Mouse (Mus musculus) forebrain, postnatal 0 days (tissue): ENCODE measurements around the gene Mob3b. TPM values are rescaled to one million over a fixed set of nuclear protein-coding genes. Genes with fewer than 3 reads are reported as not detected.

Experiments used
- ATAC-seq: fragments of 200-750 bp; cut with Nextera tagmentation; 2 replicates; pipeline ENCODE4 v1.8.0; 2017; ENCODE audit warnings: mild to moderate bottlenecking, moderate library complexity
- DNase-seq: peaks from one replicate; pipeline ENCODE4 v3.0.0-alpha.2; 2015
- H3K27ac ChIP-seq: fragments of 300-500 bp; sonication (generic); 2 replicates; pipeline ENCODE4 v1.5.1; 2014; ENCODE audit warnings: low read depth, mild to moderate bottlenecking, antibody characterized with exemption, low read length, moderate library complexity, mixed read lengths
- H3K27me3 ChIP-seq: fragments of 300-500 bp; sonication (generic); 2 replicates; pipeline ENCODE4 v1.6.1; 2014; ENCODE audit warnings: mild to moderate bottlenecking, low read length, mixed read lengths; ENCODE audit not compliant: insufficient read depth
- H3K36me3 ChIP-seq: fragments of 300-500 bp; sonication (generic); 2 replicates; pipeline ENCODE4 v1.6.1; 2014; ENCODE audit warnings: mild to moderate bottlenecking, moderate library complexity; ENCODE audit not compliant: insufficient read depth
- H3K4me1 ChIP-seq: fragments of 300-500 bp; sonication (generic); 2 replicates; pipeline ENCODE4 v1.6.1; 2014; ENCODE audit warnings: antibody characterized with exemption; ENCODE audit not compliant: insufficient read depth
- H3K4me2 ChIP-seq: fragments of 300-500 bp; sonication (generic); 2 replicates; pipeline ENCODE4 v1.6.1; 2014; ENCODE audit warnings: low read depth, mild to moderate bottlenecking, moderate library complexity
- H3K4me3 ChIP-seq: fragments of 300-500 bp; sonication (generic); 2 replicates; pipeline ENCODE4 v1.5.1; 2014; ENCODE audit warnings: low read depth, low read length, mixed read lengths
- H3K9ac ChIP-seq: fragments of 300-500 bp; sonication (generic); 2 replicates; pipeline ENCODE4 v1.6.1; 2014; ENCODE audit warnings: mild to moderate bottlenecking
- H3K9me3 ChIP-seq: fragments of 300-500 bp; sonication (generic); 2 replicates; pipeline ENCODE4 v1.6.1; 2016; ENCODE audit warnings: low read length
- CTCF ChIP-seq: sonication (generic); IDR thresholded peaks from 2 replicates; pipeline ENCODE4 v1.5.1; 2016; ENCODE audit warnings: antibody characterized with exemption, control low read depth, low read depth
- WGBS: fragments of 180-500 bp; shearing (Covaris S2); extraction: QIAGEN DNeasy Blood & Tissue Kit; methylation state at CpG from one replicate; pipeline ENCODE4 v1.1.7; 2014; 5-methylcytosine and 5-hydroxymethylcytosine counted together
- polyA plus RNA-seq: library from polyadenylated mRNA; unstranded; fragments of >200 nt; fragmentation: Nextera tagmentation; extraction: Ambion mirVana; gene quantifications from 2 replicates; pipeline ENCODE4 v1.2.1, GENCODE M21; 2015
- total RNA-seq: library from RNA; depleted of rRNA; stranded (reverse); fragments of >200 nt; gene quantifications from 2 replicates; pipeline ENCODE4 v1.2.3, GENCODE M21; 2014

Gene Mob3b
- total and polyA plus RNA-seq, 2 experiments from 2014 or later: 3.0 to 4.3 TPM

- H3K4me2 ChIP-seq: no peak overlapping the region
- no peaks in the 10 kb centered on the region for H3K36me3 ChIP-seq
- no peak overlapping the region for H3K4me3 ChIP-seq
- TF ChIP-seq CTCF: no peak
- no peak for DNase-seq
- H3K27me3 ChIP-seq: no peaks in the 10 kb centered on the region
- H3K9ac ChIP-seq: no peak overlapping the region
- WGBS: 75% methylated on average over 12 of the region's 12 CpGs
- H3K4me1 ChIP-seq: no peaks in the 10 kb centered on the region
- no peaks in the 10 kb centered on the region for H3K9me3 ChIP-seq
- H3K27ac ChIP-seq: no peak overlapping the region
- ATAC-seq: no peak
These were observed 20.8 kb upstream of the Mob3b start for GRCm38 (mm10) chr4:35177926-35178645.

GRCm38 (mm10) chr4:35175566-35175965 lies 18.3 kb upstream of the Mob3b start:
- no peak for DNase-seq
- TF ChIP-seq CTCF: no peak
- H3K4me1 ChIP-seq: no peaks in the 10 kb centered on the region
- no peaks in the 10 kb centered on the region for H3K36me3 ChIP-seq
- no peak overlapping the region for H3K9ac ChIP-seq
- 94% methylated on average over 2 of the region's 2 CpGs for WGBS
- no peak overlapping the region for H3K4me3 ChIP-seq
- no peaks in the 10 kb centered on the region for H3K9me3 ChIP-seq
- H3K4me2 ChIP-seq: no peak overlapping the region
- ATAC-seq: no peak
- no peak overlapping the region for H3K27ac ChIP-seq
- H3K27me3 ChIP-seq: no peaks in the 10 kb centered on the region

- H3K27me3 ChIP-seq: no peaks in the 10 kb centered on the region
- TF ChIP-seq CTCF: no peak
- no peaks in the 10 kb centered on the region for H3K36me3 ChIP-seq
- H3K4me1 ChIP-seq: no peaks in the 10 kb centered on the region
- DNase-seq: no peak
- no peak overlapping the region for H3K4me2 ChIP-seq
- no peak for ATAC-seq
- H3K9ac ChIP-seq: no peak overlapping the region
- WGBS: 77% methylated on average over 1 of the region's 1 CpGs
- no peak overlapping the region for H3K4me3 ChIP-seq
- H3K27ac ChIP-seq: no peak overlapping the region
- no peaks in the 10 kb centered on the region for H3K9me3 ChIP-seq
These were observed 16.3 kb upstream of the Mob3b start for GRCm38 (mm10) chr4:35173551-35173950.

- Histone ChIP-seq H3K36me3 (no peaks in the 10 kb centered on the region), H3K9me3 (no peaks in the 10 kb centered on the region), H3K4me3 (no peak overlapping the region), H3K4me1 (no peaks in the 10 kb centered on the region), H3K27me3 (no peaks in the 10 kb centered on the region), H3K27ac (no peak overlapping the region), H3K4me2 (no peak overlapping the region), H3K9ac (no peak overlapping the region)
- WGBS: 93% methylated on average over 2 of the region's 2 CpGs
- no peak for ATAC-seq
- TF ChIP-seq CTCF: no peak
- DNase-seq: no peak
These were observed 15.2 kb upstream of the Mob3b start for GRCm38 (mm10) chr4:35172471-35172870.

- H3K36me3 ChIP-seq: no peaks in the 10 kb centered on the region
- no peak for ATAC-seq
- H3K9ac ChIP-seq: no peak overlapping the region
- peak; percentile 50 for DNase-seq
- no peaks in the 10 kb centered on the region for H3K4me1 ChIP-seq
- H3K4me3 ChIP-seq: no peak overlapping the region
- no peak overlapping the region for H3K27ac ChIP-seq
- H3K4me2 ChIP-seq: no peak overlapping the region
- no peaks in the 10 kb centered on the region for H3K27me3 ChIP-seq
- 40% methylated on average over 13 of the region's 13 CpGs for WGBS
- no peak for TF ChIP-seq CTCF
- no peaks in the 10 kb centered on the region for H3K9me3 ChIP-seq
These were observed 12.4 kb upstream of the Mob3b start for GRCm38 (mm10) chr4:35169571-35170125.

- WGBS: 85% methylated on average over 5 of the region's 5 CpGs
- no peak for DNase-seq
- Histone ChIP-seq H3K4me3 (no peak overlapping the region), H3K4me1 (no peaks in the 10 kb centered on the region), H3K36me3 (no peaks in the 10 kb centered on the region), H3K27me3 (no peaks in the 10 kb centered on the region), H3K27ac (no peak overlapping the region), H3K9ac (no peak overlapping the region), H3K9me3 (no peaks in the 10 kb centered on the region), H3K4me2 (no peak overlapping the region)
- ATAC-seq: no peak
- no peak for TF ChIP-seq CTCF
These were observed 10.6 kb upstream of the Mob3b start for GRCm38 (mm10) chr4:35167855-35168254.

- WGBS: 89% methylated on average over 3 of the region's 3 CpGs
These were observed 8.7 kb upstream of the Mob3b start for GRCm38 (mm10) chr4:35165947-35166346.

More at GRCm38 (mm10) chr4:35165947-35166346, 8.7 kb upstream of the Mob3b start:
- no peak overlapping the region for H3K27ac ChIP-seq
- no peaks in the 10 kb centered on the region for H3K9me3 ChIP-seq
- H3K9ac ChIP-seq: no peak overlapping the region
- H3K36me3 ChIP-seq: no peaks in the 10 kb centered on the region
- no peak overlapping the region for H3K4me2 ChIP-seq
- no peak overlapping the region for H3K4me3 ChIP-seq
- TF ChIP-seq CTCF: no peak
- no peaks in the 10 kb centered on the region for H3K4me1 ChIP-seq
- no peak for DNase-seq
- no peaks in the 10 kb centered on the region for H3K27me3 ChIP-seq
- no peak for ATAC-seq
